Comparison of ENCODE assay signal across 8 mouse cellular contexts in genomic region chr4:110021956-110022625, GRCm38 (mm10). TPM values are rescaled to one million over a fixed set of nuclear protein-coding genes. Genes with fewer than 3 reads are reported as not detected.
DNase-seq lines count a peak whose midpoint lies in the region; ATAC-seq and TF ChIP-seq lines count a peak whose summit lies in the region.

No protein-coding gene starts in this region.

- no peaks in the 10 kb centered on the region for H3K4me1 ChIP-seq in forebrain, postnatal 0 days (ENCODE audit: insufficient read depth)
- H3K4me1 ChIP-seq in hindbrain, embryonic 11.5 days (replicated peaks; ENCODE audit: control insufficient read depth, insufficient read depth, low read length), result no peaks in the 10 kb centered on the region
- no peaks in the 10 kb centered on the region for H3K4me1 ChIP-seq in lung, postnatal 0 days (ENCODE audit: insufficient read depth, low read depth, low read length)

- H3K4me2 ChIP-seq in forebrain, postnatal 0 days (ENCODE audit: low read depth), result peak overlapping the region; percentile 43
- H3K4me2 ChIP-seq in hindbrain, embryonic 11.5 days (replicated peaks; ENCODE audit: low read depth, low read length), result no peak overlapping the region
- no peak overlapping the region for H3K4me2 ChIP-seq in lung, postnatal 0 days (replicated peaks; ENCODE audit: low read depth, low read length)

- peak; percentile 85 for DNase-seq in ES-CJ7 (ENCODE audit: low read depth, low spot score)
- DNase-seq in cerebellum, adult 11 months, result peak; percentile 35
- DNase-seq in forebrain, postnatal 0 days, result peak; percentile 87
- DNase-seq in hindbrain, embryonic 11.5 days (ENCODE audit: low spot score), result peak; percentile 94
- DNase-seq in layer of hippocampus, adult 9-10 months (ENCODE audit: low spot score), result peak; percentile 58
- DNase-seq in lung, postnatal 0 days (ENCODE audit: low spot score), result peak; percentile 62
- DNase-seq in ovary, postnatal 14 days (ENCODE audit: low spot score), result peak; percentile 82
- DNase-seq in thymus, postnatal 14 days, result peak; percentile 77

- peak; percentile 97 for TF ChIP-seq CTCF in forebrain, postnatal 0 days (IDR thresholded peaks at IDR 0.05; ENCODE audit: low read depth)
- peak; percentile 95 for TF ChIP-seq CTCF in lung, postnatal 0 days (IDR thresholded peaks at IDR 0.05)

- H3K9me3 ChIP-seq in forebrain, postnatal 0 days (ENCODE audit: low read length), result no peaks in the 10 kb centered on the region
- no peaks in the 10 kb centered on the region for H3K9me3 ChIP-seq in hindbrain, embryonic 11.5 days (ENCODE audit: control insufficient read depth, low read length)
- H3K9me3 ChIP-seq in lung, postnatal 0 days (ENCODE audit: low read length), result no peaks in the 10 kb centered on the region

- WGBS in forebrain, postnatal 0 days, result 17% methylated on average over 25 of the region's 25 CpGs
- WGBS in hindbrain, embryonic 11.5 days, result 18% methylated on average over 25 of the region's 25 CpGs
- WGBS in lung, postnatal 0 days, result 16% methylated on average over 25 of the region's 25 CpGs

- H3K27me3 ChIP-seq in forebrain, postnatal 0 days (ENCODE audit: insufficient read depth, low read length), result peaks cover 15% of the 10 kb centered on the region; the same call in 1 of the 2 replicates
- H3K27me3 ChIP-seq in hindbrain, embryonic 11.5 days (ENCODE audit: control insufficient read depth, insufficient read depth, low read length), result no peaks in the 10 kb centered on the region; the same call in 1 of the 2 replicates
- H3K27me3 ChIP-seq in lung, postnatal 0 days (replicated peaks; ENCODE audit: insufficient read depth, low read length), result 0 out of 2 replicates have a peak, but pooled peaks cover 4% of the 10 kb centered on the region

- no peaks in the 10 kb centered on the region for H3K36me3 ChIP-seq in forebrain, postnatal 0 days (ENCODE audit: insufficient read depth)
- H3K36me3 ChIP-seq in hindbrain, embryonic 11.5 days (ENCODE audit: control insufficient read depth, insufficient read depth, low read length), result no peaks in the 10 kb centered on the region
- no peaks in the 10 kb centered on the region for H3K36me3 ChIP-seq in lung, postnatal 0 days (ENCODE audit: insufficient read depth, low read length)

- H3K9ac ChIP-seq in forebrain, postnatal 0 days, result peak overlapping the region; percentile 39
- no peak overlapping the region for H3K9ac ChIP-seq in hindbrain, embryonic 11.5 days (ENCODE audit: low read depth, low read length)
- no peak overlapping the region for H3K9ac ChIP-seq in lung, postnatal 0 days (replicated peaks; ENCODE audit: low read depth)

- no peak overlapping the region for H3K27ac ChIP-seq in forebrain, postnatal 0 days (ENCODE audit: low read depth, low read length)
- H3K27ac ChIP-seq in hindbrain, embryonic 11.5 days (ENCODE audit: low read depth, low read length), result no peak overlapping the region
- no peak overlapping the region for H3K27ac ChIP-seq in lung, postnatal 0 days (ENCODE audit: low read length)

- no peak for TF ChIP-seq EP300 in lung, postnatal 0 days (IDR thresholded peaks at IDR 0.05)

- peak overlapping the region; percentile 21; the same call in 1 of the 2 replicates for H3K4me3 ChIP-seq in forebrain, postnatal 0 days (ENCODE audit: low read depth, low read length)
- no peak overlapping the region for H3K4me3 ChIP-seq in hindbrain, embryonic 11.5 days (ENCODE audit: low read depth, low read length)
- no peak overlapping the region for H3K4me3 ChIP-seq in lung, postnatal 0 days (ENCODE audit: low read depth, low read length)

- ATAC-seq in forebrain, postnatal 0 days, result peak; percentile 81
- ATAC-seq in hindbrain, embryonic 11.5 days (ENCODE audit: low FRiP score), result peak; percentile 56; the same call in 1 of the 2 replicates
- ATAC-seq in lung, postnatal 0 days, result no peak

RNA-seq across cellular contexts. Expression of gene Dmrta2, which starts 44.2 kb away (rescaled TPM):
- total RNA-seq in forebrain, postnatal 0 days (2014; rRNA removed), result 6.3 and 7.3 TPM in 2 replicates
- polyA plus RNA-seq in forebrain, postnatal 0 days (2015; fragmentation: Nextera tagmentation; extraction: Ambion mirVana), result 0.87 and 1.4 TPM in 2 replicates
- polyA plus RNA-seq in hindbrain, embryonic 11.5 days (2014; fragmentation: Nextera tagmentation; extraction: Ambion mirVana), result 0.08 and 0.14 TPM in 2 replicates
- 0.05 TPM in 1 of 2 replicates, not detected in the other for polyA plus RNA-seq in lung, postnatal 0 days (2015; fragmentation: Nextera tagmentation; extraction: Ambion mirVana)

Comparison
In these comparisons a context has a peak if more than half of its experiments do, and no peak if none do; other contexts are left out.
1. DNase-seq: peak in every context shown above with its lines; median percentile 94 in hindbrain, embryonic 11.5 days; 87 in forebrain, postnatal 0 days; 85 in ES-CJ7; 82 in ovary, postnatal 14 days; 77 in thymus, postnatal 14 days; 62 in lung, postnatal 0 days; 58 in layer of hippocampus, adult 9-10 months; 35 in cerebellum, adult 11 months.